Mouse (Mus musculus) forebrain, embryonic 15.5 days (tissue): ENCODE data around the gene Cyfip1. TPM values are rescaled to one million over a fixed set of nuclear protein-coding genes. Genes with fewer than 3 reads are reported as not detected.
A peak's percentile ranks its signal among the peaks of the same experiment; 100 is the strongest.

ENCODE experiments used
- ATAC-seq: fragments of 200-750 bp; cut with Nextera tagmentation; replicated peaks from 2 replicates; pipeline ENCODE4 v1.8.0; 2017; ENCODE audit warnings: mild to moderate bottlenecking, moderate TSS enrichment, moderate library complexity
- H3K27ac ChIP-seq: fragments of 300-500 bp; sonication (generic); replicated peaks from 2 replicates; pipeline ENCODE4 v1.5.1; 2015; ENCODE audit warnings: mild to moderate bottlenecking, inconsistent platforms
- H3K27me3 ChIP-seq: fragments of 300-500 bp; sonication (generic); 2 replicates; pipeline ENCODE4 v1.6.1; 2015; ENCODE audit warnings: inconsistent platforms
- H3K36me3 ChIP-seq: fragments of 300-500 bp; sonication (generic); 2 replicates; pipeline ENCODE4 v1.6.1; 2015; ENCODE audit warnings: mild to moderate bottlenecking, inconsistent platforms
- H3K4me1 ChIP-seq: fragments of 300-500 bp; sonication (generic); 2 replicates; pipeline ENCODE4 v1.6.1; 2015; ENCODE audit warnings: inconsistent platforms
- H3K4me2 ChIP-seq: fragments of 300-500 bp; sonication (generic); replicated peaks from 2 replicates; pipeline ENCODE4 v1.6.1; 2015; ENCODE audit warnings: mild to moderate bottlenecking, inconsistent platforms
- H3K4me3 ChIP-seq: fragments of 300-500 bp; sonication (generic); 2 replicates; pipeline ENCODE4 v1.5.1; 2015; ENCODE audit warnings: mild to moderate bottlenecking, inconsistent platforms
- H3K9ac ChIP-seq: fragments of 300-500 bp; sonication (generic); replicated peaks from 2 replicates; pipeline ENCODE4 v1.6.1; 2015; ENCODE audit warnings: mild to moderate bottlenecking, inconsistent platforms
- H3K9me3 ChIP-seq: fragments of 300-500 bp; sonication (generic); 2 replicates; pipeline ENCODE4 v1.6.1; 2016; ENCODE audit warnings: inconsistent platforms
- WGBS: fragments of 180-500 bp; shearing (Covaris S2); methylation state at CpG from one replicate; pipeline ENCODE4 v1.1.7; 2015; ENCODE audit warnings: mixed read lengths; 5-methylcytosine and 5-hydroxymethylcytosine counted together
- polyA plus RNA-seq: library from polyadenylated mRNA; unstranded; fragments of >200 nt; fragmentation: Nextera tagmentation; extraction: Ambion mirVana; gene quantifications from 2 replicates; pipeline ENCODE4 v1.2.1, GENCODE M21; 2015

The Cyfip1 gene
- polyA plus RNA-seq, 1 experiment from 2014 or later, result 65.3 TPM

GRCm38 (mm10) chr7:55865750-55866416 is 24.3 kb downstream of the Cyfip1 start:
- no peak overlapping the region for H3K4me2 ChIP-seq
- 0 out of 2 replicates have a peak, but pooled peaks have one; percentile 27 for ATAC-seq
- 76% methylated on average over 8 of the region's 8 CpGs for WGBS

GRCm38 (mm10) chr7:55868247-55868646 is 26.7 kb downstream of the Cyfip1 start:
- no peak overlapping the region for H3K4me2 ChIP-seq
- H3K9ac ChIP-seq, result no peak overlapping the region
- H3K27ac ChIP-seq, result no peak overlapping the region
- WGBS, result 74% methylated on average over 7 of the region's 7 CpGs
- H3K4me3 ChIP-seq, result no peak overlapping the region
- no peaks in the 10 kb centered on the region for H3K27me3 ChIP-seq
- peaks cover 7% of the 10 kb centered on the region; the same call in 1 of the 2 replicates for H3K4me1 ChIP-seq
- H3K36me3 ChIP-seq, result peaks cover 6% of the 10 kb centered on the region; the same call in 1 of the 2 replicates
- H3K9me3 ChIP-seq, result no peaks in the 10 kb centered on the region
- ATAC-seq, result no peak

More at GRCm38 (mm10) chr7:55865750-55866416, 24.3 kb downstream of the Cyfip1 start:
- peaks cover 7% of the 10 kb centered on the region; the same call in 1 of the 2 replicates for H3K4me1 ChIP-seq
- H3K9me3 ChIP-seq, result no peaks in the 10 kb centered on the region
- H3K9ac ChIP-seq, result no peak overlapping the region
- H3K27me3 ChIP-seq, result no peaks in the 10 kb centered on the region
- H3K36me3 ChIP-seq, result no peaks in the 10 kb centered on the region
- no peak overlapping the region for H3K4me3 ChIP-seq
- H3K27ac ChIP-seq, result peak overlapping the region; percentile 12

- Histone ChIP-seq H3K4me2 (no peak overlapping the region), H3K9me3 (no peaks in the 10 kb centered on the region), H3K4me1 (peaks cover 7% of the 10 kb centered on the region; the same call in 1 of the 2 replicates), H3K27me3 (no peaks in the 10 kb centered on the region), H3K27ac (no peak overlapping the region), H3K4me3 (no peak overlapping the region), H3K9ac (no peak overlapping the region), H3K36me3 (peaks cover 15% of the 10 kb centered on the region)
- WGBS, result 79% methylated on average over 3 of the region's 3 CpGs
- no peak for ATAC-seq
Observed at GRCm38 (mm10) chr7:55869220-55869619, 27.7 kb downstream of the Cyfip1 start.

GRCm38 (mm10) chr7:55870340-55871020 is 28.9 kb downstream of the Cyfip1 start:
- no peak overlapping the region for H3K4me3 ChIP-seq
- WGBS, result 79% methylated on average over 6 of the region's 6 CpGs
- peaks cover 7% of the 10 kb centered on the region; the same call in 1 of the 2 replicates for H3K4me1 ChIP-seq
- H3K27ac ChIP-seq, result no peak overlapping the region
- no peaks in the 10 kb centered on the region for H3K9me3 ChIP-seq
- peak; percentile 44; the same call in 1 of the 2 replicates for ATAC-seq
- no peak overlapping the region for H3K9ac ChIP-seq
- H3K4me2 ChIP-seq, result no peak overlapping the region
- H3K36me3 ChIP-seq, result peaks cover 26% of the 10 kb centered on the region
- no peaks in the 10 kb centered on the region for H3K27me3 ChIP-seq

GRCm38 (mm10) chr7:55871476-55871875 is 29.9 kb downstream of the Cyfip1 start:
- no peak for ATAC-seq
- Histone ChIP-seq H3K27ac (no peak overlapping the region), H3K36me3 (peaks cover 34% of the 10 kb centered on the region), H3K9ac (no peak overlapping the region), H3K27me3 (no peaks in the 10 kb centered on the region), H3K4me2 (no peak overlapping the region), H3K4me1 (no peaks in the 10 kb centered on the region), H3K4me3 (no peak overlapping the region), H3K9me3 (no peaks in the 10 kb centered on the region)
- 74% methylated on average over 5 of the region's 5 CpGs for WGBS

- H3K4me2 ChIP-seq, result no peak overlapping the region
- H3K9me3 ChIP-seq, result no peaks in the 10 kb centered on the region
- H3K4me3 ChIP-seq, result no peak overlapping the region
- H3K36me3 ChIP-seq, result peaks cover 66% of the 10 kb centered on the region
- WGBS, result 91% methylated on average over 7 of the region's 7 CpGs
- no peak overlapping the region for H3K27ac ChIP-seq
- ATAC-seq, result no peak
- no peaks in the 10 kb centered on the region for H3K27me3 ChIP-seq
- no peak overlapping the region for H3K9ac ChIP-seq
- no peaks in the 10 kb centered on the region for H3K4me1 ChIP-seq
Observed at GRCm38 (mm10) chr7:55874703-55875102, 33.2 kb downstream of the Cyfip1 start.

- Histone ChIP-seq H3K9ac (no peak overlapping the region), H3K36me3 (peaks cover 74% of the 10 kb centered on the region), H3K9me3 (no peaks in the 10 kb centered on the region), H3K4me1 (no peaks in the 10 kb centered on the region), H3K4me2 (no peak overlapping the region), H3K4me3 (no peak overlapping the region), H3K27me3 (no peaks in the 10 kb centered on the region), H3K27ac (no peak overlapping the region)
- 92% methylated on average over 10 of the region's 10 CpGs for WGBS
- no peak for ATAC-seq
Observed at GRCm38 (mm10) chr7:55877721-55878120, 36.2 kb downstream of the Cyfip1 start.

- Histone ChIP-seq H3K4me1 (no peaks in the 10 kb centered on the region), H3K27me3 (no peaks in the 10 kb centered on the region), H3K9ac (no peak overlapping the region), H3K4me2 (no peak overlapping the region), H3K4me3 (no peak overlapping the region), H3K36me3 (peaks cover 48% of the 10 kb centered on the region), H3K9me3 (no peaks in the 10 kb centered on the region), H3K27ac (no peak overlapping the region)
- no peak for ATAC-seq
- 87% methylated on average over 9 of the region's 9 CpGs for WGBS
Observed at GRCm38 (mm10) chr7:55880882-55881281, 39.3 kb downstream of the Cyfip1 start.

- H3K4me1 ChIP-seq, result no peaks in the 10 kb centered on the region
- H3K36me3 ChIP-seq, result peaks cover 23% of the 10 kb centered on the region
- WGBS, result 92% methylated on average over 4 of the region's 4 CpGs
- no peak overlapping the region for H3K9ac ChIP-seq
- H3K4me3 ChIP-seq, result no peak overlapping the region
- no peaks in the 10 kb centered on the region for H3K9me3 ChIP-seq
- ATAC-seq, result no peak
- no peaks in the 10 kb centered on the region for H3K27me3 ChIP-seq
- H3K4me2 ChIP-seq, result no peak overlapping the region
- H3K27ac ChIP-seq, result no peak overlapping the region
Observed at GRCm38 (mm10) chr7:55888603-55889002, 47.1 kb downstream of the Cyfip1 start.

GRCm38 (mm10) chr7:55889996-55890395 is 48.5 kb downstream of the Cyfip1 start:
- no peak overlapping the region for H3K4me2 ChIP-seq
- no peak overlapping the region for H3K9ac ChIP-seq
- 88% methylated on average over 4 of the region's 4 CpGs for WGBS
- no peaks in the 10 kb centered on the region for H3K4me1 ChIP-seq
- H3K9me3 ChIP-seq, result no peaks in the 10 kb centered on the region
- no peak for ATAC-seq
- H3K4me3 ChIP-seq, result no peak overlapping the region
- no peaks in the 10 kb centered on the region for H3K27me3 ChIP-seq
- no peak overlapping the region for H3K27ac ChIP-seq
- H3K36me3 ChIP-seq, result peaks cover 23% of the 10 kb centered on the region

GRCm38 (mm10) chr7:55890731-55891130 is 49.2 kb downstream of the Cyfip1 start:
- Histone ChIP-seq H3K4me2 (no peak overlapping the region), H3K4me3 (no peak overlapping the region), H3K36me3 (peaks cover 26% of the 10 kb centered on the region), H3K4me1 (no peaks in the 10 kb centered on the region), H3K9ac (no peak overlapping the region), H3K27ac (no peak overlapping the region), H3K27me3 (no peaks in the 10 kb centered on the region), H3K9me3 (no peaks in the 10 kb centered on the region)
- no peak for ATAC-seq

GRCm38 (mm10) chr7:55891797-55892196 is 50.3 kb downstream of the Cyfip1 start:
- H3K9me3 ChIP-seq, result no peaks in the 10 kb centered on the region
- no peak for ATAC-seq
- H3K4me2 ChIP-seq, result no peak overlapping the region
- H3K4me3 ChIP-seq, result no peak overlapping the region
- H3K4me1 ChIP-seq, result no peaks in the 10 kb centered on the region
- no peak overlapping the region for H3K27ac ChIP-seq
- 94% methylated on average over 11 of the region's 11 CpGs for WGBS
- H3K36me3 ChIP-seq, result peaks cover 33% of the 10 kb centered on the region
- H3K27me3 ChIP-seq, result no peaks in the 10 kb centered on the region
- no peak overlapping the region for H3K9ac ChIP-seq
